Mouse (Mus musculus): ENCODE measurements at regions not wholly inside any gene's neighbourhood (a gene's known extent, or its start where the extent isn't known, plus 50 kb on each side); places are given as distances from the start of the nearest gene placed in this dataset.

GRCm38 (mm10) chr17:43214038-43214437 is 56.1 kb upstream of the Adgrf1 start:
- DNase-seq (ENCODE audit: low read depth, low spot score) = no peak

- DNase-seq (ENCODE audit: low read depth, low spot score) = no peak
Measured at GRCm38 (mm10) chr17:43219636-43220035, 50.5 kb upstream of the Adgrf1 start.
